Mouse (Mus musculus) E14TG2a.4 (cell line): ENCODE data around the gene Crb1.

Experiments used
- H3K27me3 ChIP-seq: 2 replicates; pipeline ENCODE4 v1.6.1; 2014; ENCODE audit warnings: low read length, control low read depth; ENCODE audit not compliant: insufficient read depth
- H3K36me3 ChIP-seq: 2 replicates; pipeline ENCODE4 v1.6.1; 2014; ENCODE audit warnings: low read length, control low read depth; ENCODE audit not compliant: insufficient read depth
- H3K4me1 ChIP-seq: replicated peaks from 2 replicates; pipeline ENCODE4 v1.6.1; 2014; ENCODE audit warnings: low read depth, low read length, control low read depth
- H3K4me3 ChIP-seq: replicated peaks from 2 replicates; pipeline ENCODE4 v1.5.1; 2014; ENCODE audit warnings: mild to moderate bottlenecking, low read length
- H3K9me3 ChIP-seq: 2 replicates; pipeline ENCODE4 v1.6.1; 2014; ENCODE audit warnings: low read length, control low read depth
- CTCF ChIP-seq: conservative IDR thresholded peaks from 2 replicates; pipeline ENCODE4 v1.5.1; 2014; ENCODE audit warnings: low read length
- NANOG ChIP-seq: IDR thresholded peaks from 2 replicates; pipeline ENCODE4 v1.6.1; 2014; ENCODE audit warnings: borderline replicate concordance, low read length, mixed read lengths
- POU5F1 ChIP-seq: IDR thresholded peaks from 2 replicates; pipeline ENCODE4 v1.6.1; 2014; ENCODE audit warnings: low read length, borderline replicate concordance

The Crb1 gene

DNA sequence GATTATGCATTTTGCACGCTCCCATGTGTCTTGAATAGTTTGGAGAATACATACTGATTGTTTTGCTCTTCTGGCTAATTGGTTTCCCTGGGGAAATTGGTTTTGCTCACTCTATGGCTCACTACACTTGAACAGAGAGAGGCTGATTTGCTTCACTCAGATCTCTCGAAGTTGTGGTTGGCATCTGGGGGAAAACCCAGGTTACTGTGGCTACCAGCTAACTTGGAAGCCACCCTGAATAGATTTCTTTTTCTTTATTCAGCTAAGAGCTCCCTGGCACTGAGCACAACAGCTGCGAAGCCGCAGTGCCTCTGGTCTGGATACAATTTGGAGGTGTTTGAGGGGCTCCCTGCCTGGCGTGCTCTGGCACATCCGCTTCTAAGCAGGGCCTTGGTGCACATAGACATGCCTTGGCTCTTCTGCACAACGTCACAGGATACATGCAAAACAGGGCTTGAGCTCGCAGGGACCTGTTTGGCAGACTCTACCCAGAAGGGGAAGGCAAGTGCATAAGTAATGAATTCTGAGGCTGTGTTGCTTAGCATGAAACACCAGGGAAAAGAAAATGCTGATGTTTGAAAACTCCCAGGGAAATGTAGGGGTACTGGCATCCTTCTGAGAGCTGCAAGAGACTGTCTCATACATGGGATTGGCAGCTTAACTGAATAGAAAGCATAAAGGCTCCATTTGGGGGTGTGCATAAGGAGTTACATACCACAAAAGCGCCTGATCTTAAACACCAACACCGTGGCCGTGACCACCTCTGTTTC, 30.1 kb downstream of the Crb1 start:
- no peaks in the 10 kb centered on the region for H3K4me1 ChIP-seq
- H3K4me3 ChIP-seq: no peak overlapping the region
- no peaks in the 10 kb centered on the region for H3K36me3 ChIP-seq
- no peaks in the 10 kb centered on the region for H3K27me3 ChIP-seq
- no peaks in the 10 kb centered on the region for H3K9me3 ChIP-seq
- no peak for TF ChIP-seq CTCF
- TF ChIP-seq POU5F1: no peak
- no peak for TF ChIP-seq NANOG

DNA sequence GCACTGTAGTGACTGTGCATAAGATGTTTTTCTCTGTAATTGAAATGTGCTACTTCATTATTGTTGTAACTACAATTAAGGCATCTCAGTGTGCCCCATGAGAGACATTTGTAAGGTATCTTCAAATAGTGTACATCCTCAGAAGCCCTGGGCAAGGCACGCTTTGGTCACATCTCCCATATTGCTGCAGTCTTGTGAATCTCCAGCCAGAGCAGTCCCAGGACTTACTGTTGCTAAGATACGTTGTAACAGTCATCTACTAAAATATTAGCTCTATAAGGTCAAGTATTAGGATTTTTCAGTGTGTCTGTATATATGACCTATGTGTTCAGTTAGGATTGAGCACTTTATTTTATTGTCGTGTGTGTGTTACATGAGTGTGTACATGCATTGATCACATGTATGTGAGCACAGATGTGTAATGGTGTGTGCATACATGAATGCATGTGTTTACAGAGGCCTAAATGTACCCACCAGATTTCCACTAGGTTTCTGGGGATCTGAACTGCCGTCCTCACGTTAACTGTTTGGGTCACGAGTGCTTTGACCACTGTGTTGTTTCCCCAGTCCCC, 30.8 kb downstream of the Crb1 start:
- Histone ChIP-seq H3K4me3 (no peak overlapping the region), H3K27me3 (no peaks in the 10 kb centered on the region), H3K36me3 (no peaks in the 10 kb centered on the region), H3K9me3 (no peaks in the 10 kb centered on the region), H3K4me1 (no peaks in the 10 kb centered on the region)
- TF ChIP-seq NANOG (no peak), CTCF (no peak), POU5F1 (no peak)

DNA sequence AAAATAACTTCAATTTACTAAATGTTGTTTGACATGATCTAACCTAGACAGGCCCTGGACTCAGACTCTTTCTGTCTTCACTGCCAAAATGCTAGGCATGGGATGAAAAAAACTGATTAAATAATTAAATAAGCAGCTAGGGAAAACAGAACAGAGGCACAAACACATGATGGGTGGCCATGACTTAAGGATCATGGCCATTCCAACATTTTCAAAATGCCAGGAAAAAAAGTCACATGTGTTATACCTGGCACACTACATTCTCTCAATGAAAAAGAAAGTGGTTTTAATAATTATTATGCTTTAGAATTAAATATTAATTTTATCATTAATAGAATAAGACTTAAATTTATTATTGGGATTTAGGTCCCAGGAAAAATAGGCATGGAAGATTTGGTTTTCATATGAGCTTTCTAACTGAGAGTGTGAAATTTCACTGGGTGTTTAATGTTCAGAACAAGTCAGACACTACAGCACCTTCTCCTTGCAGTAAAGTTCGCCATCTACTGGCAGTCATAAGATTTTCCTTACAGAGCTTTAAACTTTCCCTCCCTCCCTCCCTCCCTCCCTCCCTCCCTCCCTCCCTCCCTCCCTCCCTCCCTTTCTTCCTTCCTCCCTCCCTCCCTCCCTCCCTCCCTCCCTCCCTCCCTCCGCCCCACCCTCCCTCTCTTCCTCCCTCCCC, 36.6 kb downstream of the Crb1 start:
- H3K27me3 ChIP-seq: 0 out of 2 replicates have a peak, but pooled peaks cover 4% of the 10 kb centered on the region
- H3K9me3 ChIP-seq: no peaks in the 10 kb centered on the region
- no peak for TF ChIP-seq CTCF
- TF ChIP-seq NANOG: no peak
- no peak for TF ChIP-seq POU5F1
- no peaks in the 10 kb centered on the region for H3K4me1 ChIP-seq
- H3K4me3 ChIP-seq: no peak overlapping the region
- H3K36me3 ChIP-seq: no peaks in the 10 kb centered on the region

DNA sequence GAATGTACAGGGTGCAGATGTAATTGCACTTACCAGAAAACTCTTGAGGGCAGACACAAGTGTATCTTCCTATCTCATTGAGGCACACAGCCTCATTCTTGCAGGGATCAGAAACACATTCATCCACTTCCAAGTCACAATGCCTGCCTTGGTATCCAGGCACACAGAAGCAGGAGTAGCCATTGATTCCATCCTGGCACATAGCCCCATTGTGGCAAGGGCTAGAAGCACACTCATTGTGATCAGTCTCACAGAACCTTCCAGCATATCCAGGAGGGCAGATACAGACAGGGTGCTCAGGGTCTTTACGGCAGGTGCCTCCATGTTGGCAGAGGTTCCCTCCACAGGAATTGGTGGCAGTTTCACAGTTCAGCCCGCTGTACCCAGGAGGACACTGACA, 39.9 kb downstream of the Crb1 start:
- no peak for TF ChIP-seq POU5F1
- TF ChIP-seq CTCF: no peak
- no peak for TF ChIP-seq NANOG
- Histone ChIP-seq H3K9me3 (no peaks in the 10 kb centered on the region), H3K4me1 (no peaks in the 10 kb centered on the region), H3K4me3 (no peak overlapping the region), H3K27me3 (0 out of 2 replicates have a peak, but pooled peaks cover 4% of the 10 kb centered on the region), H3K36me3 (no peaks in the 10 kb centered on the region)

DNA sequence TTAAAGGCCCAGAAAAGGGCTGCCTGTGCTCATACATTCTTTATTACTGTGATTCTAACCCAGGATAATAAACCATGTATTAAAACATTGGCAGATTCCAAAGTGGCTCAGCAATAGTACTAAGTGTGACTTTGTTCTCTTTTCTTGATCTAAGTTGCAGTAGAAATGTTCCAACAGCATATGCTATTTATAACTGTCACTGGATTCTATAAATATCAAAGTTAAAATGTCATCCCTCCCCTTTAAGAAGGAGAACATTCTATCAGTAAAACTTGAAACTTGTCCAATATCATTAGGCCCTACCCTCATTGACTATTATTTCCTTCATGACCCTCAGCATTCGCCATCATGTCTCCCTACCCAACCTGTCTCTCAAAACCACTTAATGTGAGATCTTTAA, 48.1 kb downstream of the Crb1 start:
- Histone ChIP-seq H3K9me3 (no peaks in the 10 kb centered on the region), H3K4me1 (no peaks in the 10 kb centered on the region), H3K27me3 (no peaks in the 10 kb centered on the region), H3K36me3 (no peaks in the 10 kb centered on the region), H3K4me3 (no peak overlapping the region)
- TF ChIP-seq CTCF: no peak
- no peak for TF ChIP-seq POU5F1
- no peak for TF ChIP-seq NANOG

DNA sequence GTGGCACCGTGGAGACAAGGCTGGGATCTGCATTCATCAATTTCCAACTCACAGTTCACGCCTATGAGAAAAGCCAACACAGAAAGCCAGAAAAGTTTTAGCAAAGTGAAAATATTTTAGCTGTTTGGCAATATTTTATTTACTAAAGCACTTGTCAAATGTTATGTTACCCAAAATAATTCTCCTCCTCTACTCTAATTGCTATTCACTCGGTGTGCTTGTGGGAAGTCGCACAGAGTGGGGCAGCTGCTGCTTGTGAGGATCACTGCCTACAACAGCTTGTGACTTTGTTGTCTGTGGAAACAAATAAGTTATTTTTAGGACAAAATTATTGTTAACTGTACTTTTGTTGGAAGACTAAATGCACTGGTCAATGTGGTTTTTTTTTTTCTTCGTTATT, 48.6 kb downstream of the Crb1 start:
- Histone ChIP-seq H3K4me3 (no peak overlapping the region), H3K27me3 (no peaks in the 10 kb centered on the region), H3K4me1 (no peaks in the 10 kb centered on the region), H3K36me3 (no peaks in the 10 kb centered on the region), H3K9me3 (no peaks in the 10 kb centered on the region)
- TF ChIP-seq CTCF (no peak), NANOG (no peak), POU5F1 (no peak)

DNA sequence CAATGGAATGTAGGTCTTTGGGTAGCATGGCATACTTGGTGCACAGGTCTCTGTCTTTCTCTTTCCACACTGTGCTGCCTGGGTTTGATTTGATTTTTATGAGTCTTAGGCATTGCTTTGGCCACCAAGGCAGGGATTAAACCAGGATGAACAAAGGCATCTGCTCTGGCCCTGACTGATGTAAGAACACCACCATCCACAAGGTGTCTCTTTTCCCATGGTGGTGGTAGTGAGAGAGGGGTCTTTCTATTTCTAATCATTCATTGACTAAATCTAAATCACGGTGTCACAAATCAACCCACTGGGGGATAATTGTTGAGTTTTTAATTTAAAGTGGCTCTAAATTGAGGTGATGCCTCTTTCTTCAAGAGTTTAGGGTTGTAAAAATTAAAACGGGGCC, 51.5 kb downstream of the Crb1 start:
- Histone ChIP-seq H3K36me3 (no peaks in the 10 kb centered on the region), H3K4me3 (no peak overlapping the region), H3K9me3 (no peaks in the 10 kb centered on the region), H3K4me1 (no peaks in the 10 kb centered on the region), H3K27me3 (no peaks in the 10 kb centered on the region)
- no peak for TF ChIP-seq NANOG
- TF ChIP-seq CTCF: no peak
- no peak for TF ChIP-seq POU5F1

DNA sequence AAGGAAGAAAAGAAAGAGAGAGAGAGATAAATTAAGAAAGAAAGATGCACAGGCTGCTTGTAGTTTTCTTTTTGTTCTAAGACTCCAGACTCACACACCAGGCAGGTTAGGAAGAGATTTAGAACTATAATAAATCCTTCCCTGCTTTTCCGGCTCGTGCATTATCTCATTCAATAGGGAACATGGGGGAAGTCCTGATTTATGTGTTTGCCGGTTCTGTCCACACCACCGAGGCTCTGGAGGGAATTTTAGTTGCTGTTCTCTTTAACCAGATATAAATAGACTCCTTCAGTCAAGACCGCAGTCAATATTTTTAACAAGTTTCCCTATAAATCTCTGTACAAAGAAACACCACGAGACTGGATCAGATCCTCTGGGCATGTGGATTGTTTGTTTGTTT, 57.1 kb downstream of the Crb1 start:
- H3K9me3 ChIP-seq: no peaks in the 10 kb centered on the region
- no peak overlapping the region for H3K4me3 ChIP-seq
- no peaks in the 10 kb centered on the region for H3K27me3 ChIP-seq
- TF ChIP-seq POU5F1 (no peak), CTCF (no peak), NANOG (no peak)
- no peaks in the 10 kb centered on the region for H3K4me1 ChIP-seq
- no peaks in the 10 kb centered on the region for H3K36me3 ChIP-seq
